Mouse (Mus musculus) limb, embryonic 14.5 days (tissue): ENCODE measurements around the gene 1810049J17Rik. TPM values are rescaled to one million over a fixed set of nuclear protein-coding genes. Genes with fewer than 3 reads are reported as not detected.
"Not testable (repeated sequence)": the region's sequence is repeated elsewhere in the genome, so short reads cannot be mapped to it uniquely, and the experiment has no call there.

Source experiments
- ATAC-seq: fragments of 200-750 bp; cut with Nextera tagmentation; 2 replicates; pipeline ENCODE4 v1.8.0; 2017; ENCODE audit warnings: low read depth, moderate number of reproducible peaks, moderate TSS enrichment; ENCODE audit not compliant: low FRiP score
- DNase-seq: peaks from one replicate; pipeline ENCODE4 v3.0.0-alpha.2; 2015; ENCODE audit warnings: low spot score
- H3K27ac ChIP-seq: fragments of 300-500 bp; sonication (generic); replicated peaks from 2 replicates; pipeline ENCODE4 v1.5.1; 2014; ENCODE audit warnings: low read depth, mild to moderate bottlenecking, low read length, moderate library complexity, mixed read lengths
- H3K27me3 ChIP-seq: fragments of 300-500 bp; sonication (generic); 2 replicates; pipeline ENCODE4 v1.6.1; 2014; ENCODE audit warnings: low read length, mixed read lengths; ENCODE audit not compliant: control insufficient read depth, insufficient read depth
- H3K36me3 ChIP-seq: fragments of 300-500 bp; sonication (generic); 2 replicates; pipeline ENCODE4 v1.6.1; 2014; ENCODE audit warnings: mild to moderate bottlenecking, low read length, moderate library complexity, mixed read lengths; ENCODE audit not compliant: control insufficient read depth, insufficient read depth
- H3K4me1 ChIP-seq: fragments of 300-500 bp; sonication (generic); 2 replicates; pipeline ENCODE4 v1.6.1; 2014; ENCODE audit warnings: antibody characterized with exemption, low read length, mixed read lengths; ENCODE audit not compliant: control insufficient read depth, insufficient read depth
- H3K4me2 ChIP-seq: fragments of 300-500 bp; sonication (generic); replicated peaks from 2 replicates; pipeline ENCODE4 v1.6.1; 2014; ENCODE audit warnings: low read depth, mild to moderate bottlenecking, low read length, moderate library complexity; ENCODE audit not compliant: severe bottlenecking
- H3K4me3 ChIP-seq: fragments of 300-500 bp; sonication (generic); replicated peaks from 2 replicates; pipeline ENCODE4 v1.5.1; 2014; ENCODE audit warnings: low read length
- H3K9ac ChIP-seq: fragments of 300-500 bp; sonication (generic); 2 replicates; pipeline ENCODE4 v1.6.1; 2014; ENCODE audit warnings: mild to moderate bottlenecking, low read depth, low read length, moderate library complexity; ENCODE audit not compliant: severe bottlenecking
- H3K9me3 ChIP-seq: fragments of 300-500 bp; sonication (generic); 2 replicates; pipeline ENCODE4 v1.6.1; 2016; ENCODE audit warnings: low read length; ENCODE audit not compliant: control insufficient read depth
- POLR2A ChIP-seq: fragments of 200-500 bp; IDR thresholded peaks from 2 replicates; pipeline ENCODE4 v1.8.0; 2012; ENCODE audit warnings: inconsistent platforms, mild to moderate bottlenecking, moderate library complexity, borderline replicate concordance; ENCODE audit not compliant: insufficient read depth, insufficient read length; ENCODE audit errors: extremely low read depth
- WGBS: fragments of 180-500 bp; shearing (Covaris S2); extraction: QIAGEN DNeasy Blood & Tissue Kit; methylation state at CpG from one replicate; pipeline ENCODE4 v1.1.7; 2014; 5-methylcytosine and 5-hydroxymethylcytosine counted together
- polyA plus RNA-seq, 2 experiments: library from polyadenylated mRNA; depleted of rRNA in 1 of 2; stranded (reverse) in 1 of 2; unstranded in 1 of 2; fragments of >200 nt; fragmentation: Nextera tagmentation in 1 of 2; extraction: Ambion mirVana in 1 of 2; gene quantifications; 2 replicates each; pipeline versions ENCODE4 v1.2.1 to v1.2.3; 2012 to 2014

The 1810049J17Rik gene
- polyA plus RNA-seq, 2 experiments = 0.62 TPM; not detected in 1

DNA sequence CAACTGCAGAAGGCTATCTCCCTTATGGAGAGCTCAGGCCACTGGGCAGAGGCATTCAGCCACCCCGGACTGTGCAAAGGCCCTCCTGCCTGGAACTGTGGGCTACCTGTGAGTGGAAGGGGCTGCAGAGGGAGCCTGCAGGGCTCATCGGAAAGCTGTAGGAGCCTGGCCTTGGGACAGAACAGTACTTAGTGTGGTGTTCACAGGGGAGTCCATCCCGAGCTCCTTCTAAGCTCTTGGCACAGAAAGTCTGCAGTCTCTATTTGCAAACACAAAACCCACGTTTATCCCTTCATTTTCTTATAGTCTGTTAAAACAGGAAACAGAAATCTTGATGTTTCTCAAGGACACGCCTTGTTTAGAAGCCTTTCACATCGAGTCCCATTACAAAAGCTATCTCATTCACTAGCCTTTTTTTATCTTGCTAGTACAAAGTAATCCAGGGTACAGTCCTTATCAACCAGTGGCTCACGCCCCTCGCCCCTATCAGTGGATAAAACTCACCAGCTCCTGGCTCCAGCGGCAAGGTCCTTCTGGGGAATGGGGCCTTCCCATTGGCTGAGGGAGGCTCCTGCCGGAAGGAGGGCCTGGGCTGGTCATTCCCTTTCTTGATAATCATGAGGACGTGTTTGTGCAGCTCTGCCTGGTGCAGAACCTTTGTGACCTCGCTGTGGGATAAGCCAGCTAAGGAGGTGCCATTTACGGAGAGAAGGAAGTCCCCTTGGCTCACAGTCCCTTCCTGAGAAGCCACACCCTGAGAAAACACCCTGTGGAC is 45.8 kb upstream of the 1810049J17Rik start:
- Histone ChIP-seq H3K27me3 (no peaks in the 10 kb centered on the region), H3K4me2 (no peak overlapping the region), H3K4me1 (0 out of 2 replicates have a peak, but pooled peaks cover 3% of the 10 kb centered on the region), H3K4me3 (no peak overlapping the region), H3K36me3 (peaks cover 26% of the 10 kb centered on the region), H3K27ac (no peak overlapping the region), H3K9ac (no peak overlapping the region), H3K9me3 (no peaks in the 10 kb centered on the region)
- WGBS = 65% methylated on average over 13 of the region's 13 CpGs
- no peak for ATAC-seq
- TF ChIP-seq POLR2A = no peak
- DNase-seq = no peak

DNA sequence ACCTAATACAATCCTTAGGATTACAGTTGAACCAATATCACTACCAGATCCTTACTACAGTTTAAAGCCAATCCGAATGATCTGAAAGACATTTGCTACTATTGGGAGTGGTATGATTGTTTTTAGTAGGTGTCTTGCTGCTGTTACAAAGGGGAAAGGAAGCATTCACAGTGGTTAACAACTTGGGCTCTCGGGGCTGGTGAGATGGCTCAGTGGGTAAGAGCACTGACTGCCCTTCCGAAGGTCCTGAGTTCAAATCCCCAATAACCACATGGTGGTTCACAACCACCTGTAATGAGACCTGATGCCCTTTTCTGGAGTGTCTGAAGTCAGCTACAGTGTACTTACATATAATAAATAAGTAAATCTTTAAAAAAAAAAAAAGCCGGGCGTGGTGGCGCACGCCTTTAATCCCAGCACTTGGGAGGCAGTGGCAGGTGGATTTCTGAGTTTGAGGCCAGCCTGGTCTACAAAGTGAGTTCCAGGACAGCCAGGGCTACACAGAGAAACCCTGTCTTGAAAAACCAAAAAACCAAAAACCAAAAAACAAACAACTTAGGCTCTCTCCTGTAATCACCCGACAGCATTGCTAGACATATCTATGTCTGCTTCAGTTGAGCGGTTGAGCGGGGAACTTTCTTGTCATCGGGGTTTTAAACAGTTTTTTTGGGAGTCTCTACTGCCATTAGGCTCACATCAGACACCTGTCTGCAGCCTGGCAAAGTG is 45.0 kb upstream of the 1810049J17Rik start:
- 95% methylated on average over 11 of the region's 11 CpGs for WGBS
- ATAC-seq, H3K27me3 ChIP-seq, H3K4me1 ChIP-seq, H3K4me2 ChIP-seq, H3K4me3 ChIP-seq, H3K27ac ChIP-seq, H3K9ac ChIP-seq, H3K9me3 ChIP-seq, DNase-seq: not testable (repeated sequence)
- peaks cover 29% of the 10 kb centered on the region for H3K36me3 ChIP-seq

DNA sequence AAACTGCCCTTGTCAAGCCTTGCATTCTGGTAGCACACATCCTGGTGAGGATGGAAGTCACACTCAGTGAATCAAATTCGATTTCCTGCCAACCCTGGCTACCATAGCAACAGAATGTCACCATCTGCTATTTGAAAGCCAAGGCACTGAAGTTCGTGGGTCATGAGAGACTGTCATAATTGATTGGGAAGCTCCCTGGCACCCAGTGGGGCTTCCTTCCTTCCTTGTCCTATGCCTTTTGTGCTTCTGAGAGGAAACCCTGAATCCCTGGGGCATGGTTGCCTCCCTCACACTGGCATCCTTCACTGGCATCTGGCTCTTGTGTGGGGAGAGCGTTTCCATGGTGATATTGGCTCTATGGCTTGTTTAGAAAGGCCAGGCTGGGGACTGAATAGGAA is 44.4 kb upstream of the 1810049J17Rik start:
- DNase-seq (no peak), ATAC-seq (no peak)
- Histone ChIP-seq H3K4me2 (no peak overlapping the region), H3K27me3 (no peaks in the 10 kb centered on the region), H3K36me3 (peaks cover 29% of the 10 kb centered on the region), H3K4me1 (no peaks in the 10 kb centered on the region), H3K4me3 (no peak overlapping the region), H3K27ac (no peak overlapping the region), H3K9ac (no peak overlapping the region), H3K9me3 (no peaks in the 10 kb centered on the region)
- TF ChIP-seq POLR2A = no peak
- 63% methylated on average over 3 of the region's 3 CpGs for WGBS

DNA sequence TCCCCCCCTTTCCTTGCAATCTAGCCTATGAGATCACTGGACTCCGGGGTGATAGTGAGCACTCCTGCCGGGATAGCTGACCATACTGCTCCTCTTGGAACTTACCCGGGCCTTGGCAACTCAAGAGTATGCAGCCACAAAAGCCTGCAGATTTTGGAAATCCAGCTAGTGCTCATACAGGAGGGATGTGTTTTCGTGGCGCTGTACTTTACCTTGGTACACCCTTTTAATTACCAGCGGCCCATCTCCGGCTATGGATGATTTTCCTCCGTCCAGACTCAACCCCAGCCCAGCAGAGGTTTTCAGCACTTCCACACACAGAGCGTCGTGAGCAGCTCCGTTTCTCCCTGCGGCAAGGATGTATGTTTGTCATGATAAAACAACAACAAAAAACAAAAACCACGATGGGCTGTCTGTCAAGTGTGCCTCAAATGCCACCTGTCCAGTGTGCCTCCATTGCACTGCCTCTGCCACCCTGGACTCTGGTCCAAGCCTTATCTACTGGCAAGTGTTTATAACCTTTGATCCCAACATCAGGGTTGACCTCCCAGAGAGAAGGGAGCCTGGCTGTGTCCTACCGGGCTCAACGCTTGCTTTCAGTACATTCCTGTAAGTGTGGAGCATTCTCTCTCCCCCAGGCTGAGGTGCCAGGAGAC is 43.8 kb upstream of the 1810049J17Rik start:
- 85% methylated on average over 15 of the region's 15 CpGs for WGBS
- no peak overlapping the region for H3K9ac ChIP-seq
- no peak overlapping the region for H3K4me3 ChIP-seq
- DNase-seq = no peak
- no peak for TF ChIP-seq POLR2A
- no peak overlapping the region for H3K4me2 ChIP-seq
- 0 out of 2 replicates have a peak, but pooled peaks cover 2% of the 10 kb centered on the region for H3K4me1 ChIP-seq
- H3K9me3 ChIP-seq = no peaks in the 10 kb centered on the region
- no peaks in the 10 kb centered on the region for H3K27me3 ChIP-seq
- no peak overlapping the region for H3K27ac ChIP-seq
- peaks cover 29% of the 10 kb centered on the region for H3K36me3 ChIP-seq
- ATAC-seq = no peak

DNA sequence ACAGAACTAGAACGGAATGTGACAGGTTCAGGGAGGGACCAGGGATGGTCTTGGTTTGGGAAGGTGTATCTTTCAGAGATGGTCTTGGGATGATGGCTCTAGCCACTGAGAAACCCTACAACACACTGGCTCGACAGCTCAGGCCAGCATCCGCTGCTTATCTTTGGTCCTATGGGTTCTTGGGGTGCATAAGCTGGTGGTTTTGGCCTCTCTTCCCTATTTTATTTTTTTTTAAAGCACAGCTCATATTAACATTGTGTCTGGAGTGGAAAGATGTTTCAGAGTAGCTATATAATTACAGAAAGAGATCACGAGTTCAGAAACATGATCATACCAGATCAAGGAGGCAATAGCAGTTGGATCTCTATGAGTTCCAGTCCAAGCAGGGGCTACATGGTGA is 42.4 kb upstream of the 1810049J17Rik start:
- TF ChIP-seq POLR2A = no peak
- no peak for ATAC-seq

More for the DNA sequence above, 42.4 kb upstream of the 1810049J17Rik start:
- Histone ChIP-seq H3K4me3 (no peak overlapping the region), H3K27me3 (no peaks in the 10 kb centered on the region), H3K27ac (no peak overlapping the region), H3K36me3 (peaks cover 37% of the 10 kb centered on the region), H3K4me1 (0 out of 2 replicates have a peak, but pooled peaks cover 3% of the 10 kb centered on the region), H3K9me3 (no peaks in the 10 kb centered on the region), H3K9ac (no peak overlapping the region), H3K4me2 (no peak overlapping the region)
- DNase-seq = no peak
- WGBS = 76% methylated on average over 4 of the region's 4 CpGs
